Mouse (Mus musculus): Measurements from ENCODE around the gene Akap8. TPM values are rescaled to one million over a fixed set of nuclear protein-coding genes. Genes with fewer than 3 reads are reported as not detected.

The Akap8 gene
- polyA plus RNA-seq, 1 experiment = 63.3 TPM

DNA sequence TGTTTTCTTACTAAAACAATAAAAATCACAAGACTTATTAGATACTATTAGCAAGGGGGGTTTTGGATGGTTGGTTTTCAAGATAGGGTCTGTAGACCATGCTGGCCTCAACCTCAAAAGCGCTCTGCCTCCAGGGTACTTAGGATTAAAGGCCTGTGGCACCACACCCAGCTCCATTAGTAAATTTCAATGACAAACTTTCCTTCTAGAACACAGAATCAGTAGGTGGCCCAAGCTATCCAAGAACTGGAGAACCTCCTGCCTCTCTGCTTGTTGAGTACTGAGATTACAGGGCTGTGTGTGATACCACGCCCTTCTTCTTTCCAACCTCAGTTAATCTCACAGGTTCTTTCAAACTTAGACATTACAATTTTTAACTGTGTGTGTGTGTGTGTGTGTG, 39.9 kb downstream of the Akap8 start:
- TF ChIP-seq POLR2A (IDR thresholded peaks at IDR 0.05; ENCODE audit: borderline replicate concordance, extremely low read depth, low read depth, low read length) (no peak), CTCF (IDR thresholded peaks at IDR 0.05; ENCODE audit: insufficient read depth, low read length) (no peak)
- no peak for DNase-seq
- 73% methylated on average over 2 of the region's 2 CpGs for WGBS
- peaks cover 22% of the 10 kb centered on the region for H3K4me1 ChIP-seq (ENCODE audit: control insufficient read depth, insufficient read depth, low read length)
- no peak overlapping the region for H3K4me3 ChIP-seq (replicated peaks; ENCODE audit: extremely low read depth, low read depth, low read length)

DNA sequence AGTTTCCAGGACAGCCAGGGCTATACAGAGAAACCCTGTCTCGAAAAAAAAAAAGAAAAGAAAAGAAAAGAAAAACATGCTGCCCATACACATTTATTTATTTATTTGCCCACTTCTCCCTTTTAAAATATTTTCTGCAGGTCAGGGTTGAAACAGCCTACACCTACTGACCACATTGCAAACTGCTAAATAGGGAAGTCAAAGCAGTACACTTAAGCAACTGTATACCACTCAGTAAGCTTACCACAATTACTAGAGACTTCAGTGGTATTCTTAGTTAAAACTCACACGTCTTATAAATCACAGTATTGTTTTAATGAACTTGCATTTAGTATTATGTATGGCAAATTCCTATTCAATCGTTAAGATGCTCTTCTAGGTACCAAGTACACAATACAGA, 40.5 kb downstream of the Akap8 start:
- TF ChIP-seq POLR2A (IDR thresholded peaks at IDR 0.05; ENCODE audit: borderline replicate concordance, extremely low read depth, low read depth, low read length) = no peak
- no peak for TF ChIP-seq CTCF (IDR thresholded peaks at IDR 0.05; ENCODE audit: insufficient read depth, low read length)
- 46% methylated on average over 3 of the region's 3 CpGs for WGBS
- no peak for DNase-seq
- no peak overlapping the region for H3K4me3 ChIP-seq (replicated peaks; ENCODE audit: extremely low read depth, low read depth, low read length)
- H3K4me1 ChIP-seq (ENCODE audit: control insufficient read depth, insufficient read depth, low read length) = peaks cover 26% of the 10 kb centered on the region

DNA sequence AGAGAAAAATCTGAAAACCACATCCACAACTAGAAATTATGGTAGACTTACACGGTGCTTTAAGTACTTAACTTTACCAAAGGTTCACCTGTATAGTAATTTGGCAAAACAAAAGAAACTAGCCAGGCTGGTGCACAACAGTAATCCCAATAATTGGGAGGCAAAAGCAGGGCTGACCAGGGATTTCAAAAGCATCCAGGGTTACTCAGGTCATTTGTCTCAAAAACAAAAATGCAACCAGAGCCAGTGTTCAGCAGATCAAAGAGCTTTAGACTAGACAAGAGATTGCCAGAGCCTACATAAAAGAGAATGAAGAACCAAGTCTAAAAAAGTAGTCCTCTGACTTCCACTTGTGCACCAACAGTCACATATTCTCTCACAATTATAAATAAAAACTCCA, 43.8 kb downstream of the Akap8 start:
- Histone ChIP-seq H3K4me1 (ENCODE audit: control insufficient read depth, insufficient read depth, low read length) (peaks cover 27% of the 10 kb centered on the region), H3K4me3 (replicated peaks; ENCODE audit: extremely low read depth, low read depth, low read length) (no peak overlapping the region)
- TF ChIP-seq POLR2A (IDR thresholded peaks at IDR 0.05; ENCODE audit: borderline replicate concordance, extremely low read depth, low read depth, low read length) = no peak
- no peak for TF ChIP-seq CTCF (IDR thresholded peaks at IDR 0.05; ENCODE audit: insufficient read depth, low read length)
- WGBS = 71% methylated on average over 1 of the region's 1 CpGs
- DNase-seq = no peak

GRCm38 (mm10) chr17:32275568-32275967, 45.5 kb downstream of the Akap8 start:
- WGBS = 41% methylated on average over 3 of the region's 3 CpGs
- TF ChIP-seq CTCF (IDR thresholded peaks at IDR 0.05; ENCODE audit: insufficient read depth, low read length) (no peak), POLR2A (IDR thresholded peaks at IDR 0.05; ENCODE audit: borderline replicate concordance, extremely low read depth, low read depth, low read length) (no peak)
- H3K4me1 ChIP-seq (ENCODE audit: control insufficient read depth, insufficient read depth, low read length) = peaks cover 20% of the 10 kb centered on the region
- H3K4me3 ChIP-seq (replicated peaks; ENCODE audit: extremely low read depth, low read depth, low read length) = no peak overlapping the region
- no peak for DNase-seq

GRCm38 (mm10) chr17:32269151-32269550, 51.9 kb downstream of the Akap8 start:
- Histone ChIP-seq H3K4me3 (replicated peaks; ENCODE audit: extremely low read depth, low read depth, low read length) (no peak overlapping the region), H3K4me1 (ENCODE audit: control insufficient read depth, insufficient read depth, low read length) (peaks cover 30% of the 10 kb centered on the region)
- TF ChIP-seq CTCF (IDR thresholded peaks at IDR 0.05; ENCODE audit: insufficient read depth, low read length) (no peak), POLR2A (IDR thresholded peaks at IDR 0.05; ENCODE audit: borderline replicate concordance, extremely low read depth, low read depth, low read length) (no peak)
- 66% methylated on average over 7 of the region's 7 CpGs for WGBS
- no peak for DNase-seq

- 43% methylated on average over 3 of the region's 3 CpGs for WGBS
- peaks cover 32% of the 10 kb centered on the region for H3K4me1 ChIP-seq (ENCODE audit: control insufficient read depth, insufficient read depth, low read length)
- TF ChIP-seq CTCF (IDR thresholded peaks at IDR 0.05; ENCODE audit: insufficient read depth, low read length) = no peak
- TF ChIP-seq POLR2A (IDR thresholded peaks at IDR 0.05; ENCODE audit: borderline replicate concordance, extremely low read depth, low read depth, low read length) = no peak
- DNase-seq = no peak
- H3K4me3 ChIP-seq (replicated peaks; ENCODE audit: extremely low read depth, low read depth, low read length) = no peak overlapping the region
Observed at GRCm38 (mm10) chr17:32268540-32268960, 52.5 kb downstream of the Akap8 start.

DNA sequence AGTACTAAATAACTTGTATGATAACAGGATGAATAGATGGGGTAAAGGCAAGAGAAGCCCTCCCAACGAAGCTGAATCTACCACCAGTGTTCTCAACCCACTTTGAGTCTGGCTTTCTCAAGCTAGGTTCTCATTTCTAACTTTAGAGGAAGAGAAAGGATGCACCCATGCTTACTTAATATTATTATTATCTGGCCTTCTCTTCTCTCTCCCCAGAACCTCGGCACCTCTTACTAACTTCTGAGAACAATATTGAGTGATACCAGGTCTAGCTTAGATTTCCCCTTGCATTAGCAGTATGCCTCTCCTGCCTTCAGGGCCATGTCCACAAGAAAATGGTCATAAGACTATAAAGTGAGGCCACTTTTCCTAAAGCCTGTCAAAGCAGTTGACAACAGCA, 52.9 kb downstream of the Akap8 start:
- DNase-seq = no peak
- H3K4me1 ChIP-seq (ENCODE audit: control insufficient read depth, insufficient read depth, low read length) = peaks cover 32% of the 10 kb centered on the region
- no peak for TF ChIP-seq POLR2A (IDR thresholded peaks at IDR 0.05; ENCODE audit: borderline replicate concordance, extremely low read depth, low read depth, low read length)
- 56% methylated on average over 2 of the region's 2 CpGs for whole genome bisulfite sequencing
- H3K4me3 ChIP-seq (replicated peaks; ENCODE audit: extremely low read depth, low read depth, low read length) = no peak overlapping the region

GRCm38 (mm10) chr17:32267617-32268016, 53.4 kb downstream of the Akap8 start:
- H3K4me1 ChIP-seq (ENCODE audit: control insufficient read depth, insufficient read depth, low read length) = peaks cover 29% of the 10 kb centered on the region
- no peak for DNase-seq
- WGBS = 22% methylated on average over 1 of the region's 1 CpGs
- TF ChIP-seq CTCF (IDR thresholded peaks at IDR 0.05; ENCODE audit: insufficient read depth, low read length) (no peak), POLR2A (IDR thresholded peaks at IDR 0.05; ENCODE audit: borderline replicate concordance, extremely low read depth, low read depth, low read length) (no peak)
- H3K4me3 ChIP-seq (replicated peaks; ENCODE audit: extremely low read depth, low read depth, low read length) = no peak overlapping the region

GRCm38 (mm10) chr17:32263672-32264071, 57.4 kb downstream of the Akap8 start:
- TF ChIP-seq POLR2A (IDR thresholded peaks at IDR 0.05; ENCODE audit: borderline replicate concordance, extremely low read depth, low read depth, low read length) (no peak), CTCF (IDR thresholded peaks at IDR 0.05; ENCODE audit: insufficient read depth, low read length) (no peak)
- Histone ChIP-seq H3K4me3 (replicated peaks; ENCODE audit: extremely low read depth, low read depth, low read length) (no peak overlapping the region), H3K4me1 (ENCODE audit: control insufficient read depth, insufficient read depth, low read length) (peaks cover 18% of the 10 kb centered on the region)
- no peak for DNase-seq
- 61% methylated on average over 2 of the region's 2 CpGs for WGBS

- Histone ChIP-seq H3K4me1 (ENCODE audit: control insufficient read depth, insufficient read depth, low read length) (peaks cover 16% of the 10 kb centered on the region), H3K4me3 (replicated peaks; ENCODE audit: extremely low read depth, low read depth, low read length) (no peak overlapping the region)
- 83% methylated on average over 8 of the region's 8 CpGs for WGBS
- DNase-seq = no peak
- TF ChIP-seq CTCF (IDR thresholded peaks at IDR 0.05; ENCODE audit: insufficient read depth, low read length) (no peak), POLR2A (IDR thresholded peaks at IDR 0.05; ENCODE audit: borderline replicate concordance, extremely low read depth, low read depth, low read length) (no peak)
Observed at GRCm38 (mm10) chr17:32262831-32263559, 58.0 kb downstream of the Akap8 start.

Measured in lung, adult 2 months (tissue).